Mouse (Mus musculus) lung, embryonic 15.5 days (tissue): ENCODE results near the gene Lifr. TPM values are rescaled to one million over a fixed set of nuclear protein-coding genes. Genes with fewer than 3 reads are reported as not detected.

Experiments
- ATAC-seq: fragments of 200-750 bp; cut with Nextera tagmentation; 2 replicates; pipeline ENCODE4 v1.8.0; 2017; ENCODE audit warnings: moderate number of reproducible peaks, borderline replicate concordance; ENCODE audit not compliant: low FRiP score, low TSS enrichment; ENCODE audit errors: extremely low read depth
- H3K27ac ChIP-seq: fragments of 300-500 bp; sonication (generic); 2 replicates; pipeline ENCODE4 v1.5.1; 2015; ENCODE audit warnings: moderate library complexity, mild to moderate bottlenecking, inconsistent platforms
- H3K27me3 ChIP-seq: fragments of 300-500 bp; sonication (generic); 2 replicates; pipeline ENCODE4 v1.6.1; 2015; ENCODE audit warnings: inconsistent platforms
- H3K36me3 ChIP-seq: fragments of 300-500 bp; sonication (generic); 2 replicates; pipeline ENCODE4 v1.6.1; 2015; ENCODE audit warnings: inconsistent platforms
- H3K4me1 ChIP-seq: fragments of 300-500 bp; sonication (generic); 2 replicates; pipeline ENCODE4 v1.6.1; 2015; ENCODE audit warnings: inconsistent platforms
- H3K4me2 ChIP-seq: fragments of 300-500 bp; sonication (generic); 2 replicates; pipeline ENCODE4 v1.6.1; 2015; ENCODE audit warnings: inconsistent platforms, mild to moderate bottlenecking, moderate library complexity
- H3K4me3 ChIP-seq: fragments of 300-500 bp; sonication (generic); 2 replicates; pipeline ENCODE4 v1.5.1; 2015; ENCODE audit warnings: mild to moderate bottlenecking, inconsistent platforms
- H3K9ac ChIP-seq: fragments of 300-500 bp; sonication (generic); 2 replicates; pipeline ENCODE4 v1.6.1; 2015; ENCODE audit warnings: inconsistent platforms
- H3K9me3 ChIP-seq: fragments of 300-500 bp; sonication (generic); 2 replicates; pipeline ENCODE4 v1.6.1; 2016; ENCODE audit warnings: inconsistent platforms
- WGBS: fragments of 180-500 bp; shearing (Covaris S2); methylation state at CpG from one replicate; pipeline ENCODE4 v1.1.7; 2015; 5-methylcytosine and 5-hydroxymethylcytosine counted together
- polyA plus RNA-seq: library from polyadenylated mRNA; unstranded; fragments of >200 nt; fragmentation: Nextera tagmentation; extraction: Ambion mirVana; gene quantifications from 2 replicates; pipeline ENCODE4 v1.2.1, GENCODE M21; 2015

Lifr gene
- polyA plus RNA-seq, 1 experiment from 2014 or later, result 24.1 TPM

- no peaks in the 10 kb centered on the region for H3K36me3 ChIP-seq
- H3K4me3 ChIP-seq, result peak overlapping the region; percentile 93
- H3K27me3 ChIP-seq, result no peaks in the 10 kb centered on the region
- WGBS, result 28% methylated on average over 7 of the region's 7 CpGs
- H3K9ac ChIP-seq, result peak overlapping the region; percentile 81; the same call in 1 of the 2 replicates
- H3K4me2 ChIP-seq, result peak overlapping the region; percentile 88
- ATAC-seq, result no peak
- no peak overlapping the region for H3K27ac ChIP-seq
- H3K4me1 ChIP-seq, result peaks cover 63% of the 10 kb centered on the region
- no peaks in the 10 kb centered on the region for H3K9me3 ChIP-seq
Observed at GRCm38 (mm10) chr15:7130691-7131225, 40.3 kb downstream of the Lifr start.

GRCm38 (mm10) chr15:7132741-7133140, 42.3 kb downstream of the Lifr start:
- WGBS, result 56% methylated on average over 13 of the region's 13 CpGs
- Histone ChIP-seq H3K4me3 (no peak overlapping the region), H3K4me2 (no peak overlapping the region), H3K4me1 (peaks cover 71% of the 10 kb centered on the region), H3K27ac (no peak overlapping the region), H3K9me3 (no peaks in the 10 kb centered on the region), H3K27me3 (no peaks in the 10 kb centered on the region), H3K36me3 (no peaks in the 10 kb centered on the region), H3K9ac (no peak overlapping the region)
- ATAC-seq, result no peak

- Histone ChIP-seq H3K36me3 (no peaks in the 10 kb centered on the region), H3K9ac (no peak overlapping the region), H3K9me3 (no peaks in the 10 kb centered on the region), H3K4me3 (no peak overlapping the region), H3K4me2 (0 out of 2 replicates have a peak overlapping the region, but pooled peaks have one; percentile 3), H3K27ac (no peak overlapping the region), H3K4me1 (peaks cover 73% of the 10 kb centered on the region), H3K27me3 (no peaks in the 10 kb centered on the region)
- 45% methylated on average over 11 of the region's 11 CpGs for WGBS
- no peak for ATAC-seq
Observed at GRCm38 (mm10) chr15:7134454-7135052, 44.1 kb downstream of the Lifr start.

GRCm38 (mm10) chr15:7135982-7136562, 45.7 kb downstream of the Lifr start:
- Histone ChIP-seq H3K27me3 (no peaks in the 10 kb centered on the region), H3K36me3 (no peaks in the 10 kb centered on the region), H3K9me3 (no peaks in the 10 kb centered on the region), H3K4me2 (no peak overlapping the region), H3K9ac (no peak overlapping the region), H3K4me3 (no peak overlapping the region), H3K4me1 (peaks cover 60% of the 10 kb centered on the region), H3K27ac (no peak overlapping the region)
- WGBS, result 48% methylated on average over 6 of the region's 6 CpGs
- no peak for ATAC-seq

GRCm38 (mm10) chr15:7136912-7137311, 46.5 kb downstream of the Lifr start:
- Histone ChIP-seq H3K9me3 (no peaks in the 10 kb centered on the region), H3K4me1 (peaks cover 52% of the 10 kb centered on the region), H3K27me3 (no peaks in the 10 kb centered on the region), H3K4me3 (no peak overlapping the region), H3K27ac (no peak overlapping the region), H3K36me3 (no peaks in the 10 kb centered on the region), H3K9ac (no peak overlapping the region), H3K4me2 (no peak overlapping the region)
- 80% methylated on average over 10 of the region's 10 CpGs for WGBS
- ATAC-seq, result 0 out of 2 replicates have a peak, but pooled peaks have one; percentile 8

GRCm38 (mm10) chr15:7137607-7138006, 47.2 kb downstream of the Lifr start:
- H3K9ac ChIP-seq, result no peak overlapping the region
- no peaks in the 10 kb centered on the region for H3K27me3 ChIP-seq
- no peaks in the 10 kb centered on the region for H3K36me3 ChIP-seq
- no peak overlapping the region for H3K4me3 ChIP-seq
- no peak overlapping the region for H3K27ac ChIP-seq
- H3K9me3 ChIP-seq, result no peaks in the 10 kb centered on the region
- 0 out of 2 replicates have a peak overlapping the region, but pooled peaks have one; percentile 1 for H3K4me2 ChIP-seq
- no peak for ATAC-seq
- peaks cover 47% of the 10 kb centered on the region for H3K4me1 ChIP-seq
- WGBS, result 48% methylated on average over 12 of the region's 12 CpGs

- Histone ChIP-seq H3K36me3 (no peaks in the 10 kb centered on the region), H3K27ac (no peak overlapping the region), H3K4me3 (no peak overlapping the region), H3K27me3 (no peaks in the 10 kb centered on the region), H3K4me1 (peaks cover 40% of the 10 kb centered on the region), H3K9me3 (no peaks in the 10 kb centered on the region), H3K4me2 (no peak overlapping the region), H3K9ac (no peak overlapping the region)
- 85% methylated on average over 14 of the region's 14 CpGs for WGBS
- no peak for ATAC-seq
Observed at GRCm38 (mm10) chr15:7138471-7138870, 48.1 kb downstream of the Lifr start.

- no peak overlapping the region for H3K4me2 ChIP-seq
- H3K36me3 ChIP-seq, result no peaks in the 10 kb centered on the region
- ATAC-seq, result no peak
- no peak overlapping the region for H3K9ac ChIP-seq
- H3K27me3 ChIP-seq, result no peaks in the 10 kb centered on the region
- WGBS, result 63% methylated on average over 7 of the region's 7 CpGs
- peaks cover 46% of the 10 kb centered on the region for H3K4me1 ChIP-seq
- no peak overlapping the region for H3K27ac ChIP-seq
- H3K4me3 ChIP-seq, result no peak overlapping the region
- H3K9me3 ChIP-seq, result no peaks in the 10 kb centered on the region
Observed at GRCm38 (mm10) chr15:7140322-7140721, 49.9 kb downstream of the Lifr start.

- no peak for ATAC-seq
- no peak overlapping the region for H3K4me2 ChIP-seq
- no peak overlapping the region for H3K9ac ChIP-seq
- H3K36me3 ChIP-seq, result no peaks in the 10 kb centered on the region
- H3K27me3 ChIP-seq, result no peaks in the 10 kb centered on the region
- H3K4me3 ChIP-seq, result no peak overlapping the region
- H3K4me1 ChIP-seq, result peaks cover 52% of the 10 kb centered on the region
- H3K27ac ChIP-seq, result no peak overlapping the region
- no peaks in the 10 kb centered on the region for H3K9me3 ChIP-seq
- WGBS, result 67% methylated on average over 13 of the region's 13 CpGs
Observed at GRCm38 (mm10) chr15:7141246-7141645, 50.8 kb downstream of the Lifr start.

GRCm38 (mm10) chr15:7143689-7144170, 53.3 kb downstream of the Lifr start:
- no peak overlapping the region for H3K4me3 ChIP-seq
- H3K27me3 ChIP-seq, result no peaks in the 10 kb centered on the region
- no peaks in the 10 kb centered on the region for H3K36me3 ChIP-seq
- peaks cover 36% of the 10 kb centered on the region for H3K4me1 ChIP-seq
- H3K9ac ChIP-seq, result no peak overlapping the region
- no peak overlapping the region for H3K4me2 ChIP-seq
- H3K27ac ChIP-seq, result no peak overlapping the region
- H3K9me3 ChIP-seq, result no peaks in the 10 kb centered on the region
- no peak for ATAC-seq
- 38% methylated on average over 15 of the region's 15 CpGs for WGBS

GRCm38 (mm10) chr15:7144542-7144941, 54.1 kb downstream of the Lifr start:
- Histone ChIP-seq H3K4me3 (no peak overlapping the region), H3K36me3 (no peaks in the 10 kb centered on the region), H3K27me3 (no peaks in the 10 kb centered on the region), H3K9ac (no peak overlapping the region), H3K9me3 (no peaks in the 10 kb centered on the region), H3K4me1 (peaks cover 36% of the 10 kb centered on the region), H3K4me2 (0 out of 2 replicates have a peak overlapping the region, but pooled peaks have one; percentile 6), H3K27ac (0 out of 2 replicates have a peak overlapping the region, but pooled peaks have one; percentile 12)
- WGBS, result 65% methylated on average over 3 of the region's 3 CpGs
- no peak for ATAC-seq

GRCm38 (mm10) chr15:7144942-7145341, 54.5 kb downstream of the Lifr start:
- H3K9me3 ChIP-seq, result no peaks in the 10 kb centered on the region
- ATAC-seq, result no peak
- H3K4me1 ChIP-seq, result peaks cover 36% of the 10 kb centered on the region
- no peak overlapping the region for H3K4me3 ChIP-seq
- 51% methylated on average over 9 of the region's 9 CpGs for WGBS
- H3K36me3 ChIP-seq, result no peaks in the 10 kb centered on the region
- H3K4me2 ChIP-seq, result 0 out of 2 replicates have a peak overlapping the region, but pooled peaks have one; percentile 10
- H3K27ac ChIP-seq, result 0 out of 2 replicates have a peak overlapping the region, but pooled peaks have one; percentile 12
- no peaks in the 10 kb centered on the region for H3K27me3 ChIP-seq
- no peak overlapping the region for H3K9ac ChIP-seq
